Mouse (Mus musculus) MEL (cell line): Measurements from ENCODE around the gene Crx.

Experiments used
- EP300 ChIP-seq, 2 experiments: IDR thresholded peaks; 2 replicates each; pipeline ENCODE4 v1.6.1; 2011; ENCODE audit warnings: improper control_type of control experiment in 2 of 2, low read length in 2 of 2, low read depth in 1 of 2, mild to moderate bottlenecking in 1 of 2
- MEF2A ChIP-seq: IDR thresholded peaks from 2 replicates; pipeline ENCODE4 v1.6.1; 2014; ENCODE audit warnings: low read depth, mild to moderate bottlenecking, inconsistent platforms, low read length, improper control_type of control experiment; ENCODE audit not compliant: poor library complexity, insufficient replicate concordance, severe bottlenecking; ENCODE audit errors: extremely low read depth
- MXI1 ChIP-seq: IDR thresholded peaks from 2 replicates; pipeline ENCODE4 v1.6.1; 2011; ENCODE audit warnings: mild to moderate bottlenecking, low read depth, low read length, improper control_type of control experiment
- NRF1 ChIP-seq: IDR thresholded peaks from 2 replicates; pipeline ENCODE4 v1.6.1; 2014; ENCODE audit warnings: low read depth, mild to moderate bottlenecking, inconsistent platforms, low read length, improper control_type of control experiment, moderate library complexity; ENCODE audit not compliant: poor library complexity, insufficient read depth, severe bottlenecking
- POLR2A ChIP-seq, 2 experiments: IDR thresholded peaks; 2 replicates each; pipeline ENCODE4 v1.6.1; 2011 to 2012; ENCODE audit warnings: low read length in 2 of 2, mild to moderate bottlenecking in 2 of 2, control low read depth in 1 of 2, improper control_type of control experiment in 1 of 2, low read depth in 1 of 2, moderate library complexity in 1 of 2; ENCODE audit not compliant: control insufficient read depth in 1 of 2, insufficient read depth in 1 of 2, poor library complexity in 1 of 2
- TBP ChIP-seq: IDR thresholded peaks from 2 replicates; pipeline ENCODE4 v1.8.0; 2011; ENCODE audit warnings: low read depth, low read length, improper control_type of control experiment
- USF2 ChIP-seq, 2 experiments: IDR thresholded peaks; 2 replicates each; pipeline ENCODE4 v1.6.1; 2011 to 2012; ENCODE audit warnings: improper control_type of control experiment in 2 of 2, low read length in 2 of 2, borderline replicate concordance in 1 of 2, inconsistent platforms in 1 of 2, low read depth in 1 of 2, mild to moderate bottlenecking in 1 of 2; ENCODE audit not compliant: insufficient read depth in 1 of 2
- ZC3H11A ChIP-seq: IDR thresholded peaks from 2 replicates; pipeline ENCODE4 v1.6.1; 2012; ENCODE audit warnings: low read depth, mild to moderate bottlenecking, inconsistent platforms, low read length, improper control_type of control experiment

DNA sequence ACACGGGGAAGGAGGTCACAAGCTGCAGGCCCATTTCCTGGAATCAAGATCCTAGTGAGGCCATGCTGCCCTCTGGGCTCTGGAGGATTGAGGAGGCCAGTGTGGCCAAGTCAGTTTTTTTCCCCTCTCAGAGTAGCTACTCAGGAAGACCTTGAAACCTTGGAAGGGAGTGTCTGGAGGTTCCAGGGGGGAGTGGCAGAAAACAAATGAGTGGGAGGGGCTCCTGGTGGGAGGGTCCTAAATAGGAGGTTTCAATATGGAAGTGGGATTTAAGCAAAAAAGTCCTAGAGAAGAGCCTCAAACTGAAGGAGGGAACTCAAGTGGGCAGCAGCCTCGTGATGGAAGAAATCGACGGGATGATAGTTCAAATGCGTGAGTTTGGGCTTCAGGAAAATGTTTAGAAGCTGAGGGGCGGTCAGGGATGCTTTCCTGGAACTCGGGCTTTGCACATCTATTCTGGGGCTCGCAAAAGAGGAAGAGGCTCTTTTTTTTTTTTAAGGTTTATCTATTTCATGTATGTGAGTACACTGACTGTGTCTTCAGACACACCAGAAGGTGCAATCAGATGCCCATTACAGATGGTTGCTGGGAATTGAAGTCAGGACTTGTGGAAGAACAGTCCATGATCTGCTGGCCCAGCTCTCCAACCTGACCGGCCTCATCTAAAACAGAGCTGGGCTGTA lies 21.7 kb upstream of the Crx start:
- no peak for TF ChIP-seq MEF2A
- no peak for TF ChIP-seq POLR2A (IDR thresholded peaks at IDR 0.05; ENCODE audit: control insufficient read depth in 1 of 2, insufficient read depth in 1 of 2, low read depth in 1 of 2, low read length in 2 of 2, poor library complexity in 1 of 2)
- no peak for TF ChIP-seq MXI1
- no peak for TF ChIP-seq TBP
- no peak for TF ChIP-seq ZC3H11A
- TF ChIP-seq EP300 (IDR thresholded peaks at IDR 0.05; ENCODE audit: low read depth in 1 of 2, low read length in 2 of 2): no peak
- no peak for TF ChIP-seq USF2 (IDR thresholded peaks at IDR 0.05; ENCODE audit: borderline replicate concordance in 1 of 2, insufficient read depth in 1 of 2, low read depth in 1 of 2, low read length in 2 of 2)
- no peak for TF ChIP-seq NRF1
